Mouse (Mus musculus) stomach, postnatal 0 days (tissue): ENCODE measurements at regions not wholly inside any gene's neighbourhood (a gene's known extent, or its start where the extent isn't known, plus 50 kb on each side); places are given as distances from the start of the nearest gene placed in this dataset.

Experiments
- CTCF ChIP-seq: IDR thresholded peaks from 2 replicates; pipeline ENCODE4 v1.5.1; 2016; ENCODE audit warnings: antibody characterized with exemption, low read depth, mild to moderate bottlenecking, moderate library complexity
- EP300 ChIP-seq: optimal IDR thresholded peaks from 2 replicates; pipeline ENCODE3; 2016; ENCODE audit warnings: antibody characterized with exemption

- TF ChIP-seq EP300 = no peak
- no peak for TF ChIP-seq CTCF
Measured at GRCm38 (mm10) chr5:103301303-103301702, 90.2 kb upstream of the Mapk10 start.
